Mouse (Mus musculus) CD4-positive helper T cell, adult 2 months (primary cell): ENCODE results near the gene Unc13c.

Experiments used
- DNase-seq: peaks from one replicate; pipeline ENCODE4 v3.0.0-alpha.2; 2012; ENCODE audit warnings: low read depth, missing footprints, low spot score

Unc13c gene

GRCm38 (mm10) chr9:73638119-73638518 lies 330.6 kb downstream of the Unc13c start:
- DNase-seq = no peak

DNA sequence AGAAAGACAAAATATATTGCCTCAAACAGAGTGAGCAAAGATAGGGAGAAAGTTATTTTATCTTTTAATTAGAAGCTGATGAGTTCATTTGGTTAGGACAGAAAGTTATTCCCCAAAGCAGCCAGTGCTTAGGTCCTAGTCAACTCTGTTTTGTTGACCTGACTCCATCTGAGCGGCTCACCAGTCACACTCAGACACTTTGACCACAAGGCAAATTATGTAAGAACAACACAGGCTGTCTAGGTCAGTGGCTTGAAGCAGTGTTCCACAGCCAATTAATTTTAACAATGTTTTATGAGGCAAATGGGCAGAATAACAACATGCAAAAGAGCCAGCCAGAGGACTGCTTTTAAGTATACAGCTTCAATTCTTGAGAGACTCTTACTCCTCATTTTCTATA lies 343.6 kb downstream of the Unc13c start:
- no peak for DNase-seq

DNA sequence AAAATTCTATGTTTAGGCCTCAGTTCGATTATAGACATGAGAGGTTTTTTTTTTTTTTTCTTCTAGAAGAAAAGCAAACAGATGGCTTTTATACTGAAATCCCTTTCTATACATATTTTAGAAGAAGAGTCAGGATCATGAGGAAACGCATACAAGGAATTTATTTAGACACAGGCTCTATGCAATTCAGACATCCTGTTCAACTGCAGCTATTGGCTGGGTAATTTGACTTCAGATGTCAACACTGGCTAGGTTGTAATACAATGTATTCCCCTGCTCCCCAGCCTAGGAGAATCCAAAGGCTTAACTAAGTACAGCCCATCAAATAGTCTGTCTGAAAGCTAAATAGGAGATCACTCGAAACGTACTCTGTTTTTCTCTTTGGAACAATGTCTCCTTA lies 355.9 kb downstream of the Unc13c start:
- DNase-seq = no peak

GRCm38 (mm10) chr9:73603921-73604320 lies 364.8 kb downstream of the Unc13c start:
- DNase-seq = no peak

DNA sequence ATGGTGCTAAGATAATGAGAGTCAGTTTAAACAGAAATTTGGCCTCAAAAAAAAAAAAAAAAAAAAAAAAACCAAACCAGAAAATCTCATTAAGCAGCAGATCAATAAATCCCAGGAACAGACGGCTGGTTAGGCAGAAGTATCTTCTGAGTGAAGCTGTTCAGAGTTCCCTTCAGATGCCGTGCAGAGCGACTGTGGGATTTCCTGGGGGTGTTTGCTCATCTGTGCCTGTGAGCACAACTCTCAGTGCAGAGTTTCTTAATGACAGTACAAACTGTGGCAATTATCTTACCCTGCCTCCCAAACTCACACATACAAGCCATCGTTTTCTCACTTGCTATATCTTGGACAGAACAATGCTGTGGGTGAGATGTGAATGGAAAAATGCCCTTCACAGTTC lies 403.2 kb downstream of the Unc13c start:
- no peak for DNase-seq

DNA sequence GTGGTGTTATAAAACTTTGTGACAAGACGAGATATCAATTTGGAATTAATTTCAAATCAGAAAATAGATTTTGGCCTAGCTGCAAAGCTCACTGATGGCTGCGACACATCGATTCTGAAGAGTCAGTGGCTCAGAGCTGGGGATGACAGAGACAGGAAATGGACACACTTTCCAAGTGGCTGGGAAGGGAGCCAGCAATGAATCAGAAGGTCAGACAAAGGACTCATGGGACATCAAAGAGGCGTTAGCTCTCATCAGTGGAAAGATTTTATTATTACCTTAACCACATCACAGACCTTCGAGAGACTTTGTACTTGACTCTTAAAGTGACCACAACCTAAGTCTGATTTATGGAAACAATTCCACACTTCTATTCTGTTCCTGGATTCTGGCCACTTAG lies 408.7 kb downstream of the Unc13c start:
- DNase-seq = no peak

GRCm38 (mm10) chr9:73557805-73558204 lies 411.0 kb downstream of the Unc13c start:
- no peak for DNase-seq

GRCm38 (mm10) chr9:73555354-73555753 lies 413.4 kb downstream of the Unc13c start:
- DNase-seq = no peak

- DNase-seq = no peak
These were observed 496.2 kb downstream of the Unc13c start for GRCm38 (mm10) chr9:73472568-73472967.

DNA sequence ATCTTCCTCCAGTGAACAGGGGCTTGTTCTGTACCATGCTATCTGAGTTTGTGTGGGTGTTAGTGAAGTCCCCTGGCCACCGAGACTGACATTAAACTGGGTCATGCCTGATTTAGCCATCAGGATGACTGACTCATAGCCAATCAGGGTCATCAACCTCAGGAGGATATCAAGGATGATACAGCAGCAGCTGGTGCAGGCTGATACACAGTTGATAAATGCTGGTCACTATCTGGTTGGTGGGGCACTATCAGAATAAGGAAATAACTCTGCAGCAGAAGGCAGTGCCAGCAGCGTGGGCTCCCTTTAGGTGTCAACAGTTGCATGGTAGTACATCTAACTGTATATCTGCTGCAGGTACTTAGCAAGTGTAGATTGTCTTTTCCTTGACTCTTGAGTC lies 506.7 kb downstream of the Unc13c start:
- DNase-seq = no peak

DNA sequence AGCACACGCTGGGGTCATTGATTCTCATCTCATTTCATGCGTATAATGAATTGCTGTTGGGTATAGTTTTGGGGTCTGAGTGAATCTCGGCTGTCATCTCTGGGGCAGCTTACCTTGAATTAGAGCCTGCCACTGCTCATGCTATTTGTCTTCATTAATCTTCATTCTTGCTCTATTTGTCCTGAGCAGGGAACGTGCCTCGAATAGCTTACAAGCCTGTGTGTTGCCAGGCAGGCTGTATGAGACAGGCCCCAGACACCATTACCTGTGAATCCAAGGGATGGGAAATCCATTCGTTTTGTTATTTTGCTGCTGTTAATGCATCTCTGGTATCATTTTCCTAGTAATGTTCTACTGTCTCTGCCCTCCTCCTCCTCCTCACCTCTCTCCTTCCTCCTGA lies 518.8 kb downstream of the Unc13c start:
- DNase-seq = no peak

- no peak for DNase-seq
These were observed 519.5 kb downstream of the Unc13c start for GRCm38 (mm10) chr9:73449216-73449615.

DNA sequence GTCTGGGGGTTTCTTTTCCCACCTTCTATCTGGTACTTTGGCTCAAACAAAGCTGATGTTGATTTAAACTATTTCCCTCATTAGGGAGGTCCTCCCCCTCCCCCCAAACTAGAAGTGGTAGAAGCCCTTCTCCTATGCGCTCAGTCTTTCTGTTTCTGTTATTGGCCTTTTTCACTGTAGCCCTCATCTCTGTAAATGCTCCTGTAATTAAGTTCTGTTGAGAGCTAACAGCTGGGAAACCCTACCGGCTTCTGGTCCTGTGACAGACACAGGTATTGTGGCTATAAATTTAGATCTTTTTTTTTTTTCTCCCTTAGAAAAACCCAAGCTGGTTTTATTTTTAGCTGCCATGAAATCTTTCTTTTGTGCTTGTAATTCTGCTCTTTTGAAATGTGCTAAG lies 536.8 kb downstream of the Unc13c start:
- DNase-seq = no peak
